Mouse (Mus musculus): Measurements from ENCODE around the gene Ppp1ca.

DNA sequence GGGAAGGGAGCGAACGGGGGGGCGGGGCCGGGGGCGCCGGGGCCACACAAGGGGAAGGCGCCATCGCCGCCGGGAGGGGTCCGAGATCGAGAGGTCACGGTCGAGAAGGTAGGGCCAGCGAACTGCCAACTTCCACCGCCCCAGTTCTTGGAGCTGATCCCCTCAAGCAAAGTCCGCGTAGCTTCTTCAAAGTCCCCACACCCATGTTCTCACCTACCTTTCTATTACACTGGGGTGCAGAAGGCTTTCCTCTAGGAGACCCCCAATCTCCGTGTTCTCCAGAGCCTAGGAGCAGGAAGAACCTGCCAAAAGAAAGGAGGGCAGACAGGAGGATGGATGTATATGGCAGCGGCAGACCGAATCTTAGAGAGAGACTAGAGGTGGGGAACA lies 23.6 kb downstream of the Ppp1ca start:
- TF ChIP-seq CTCF (IDR thresholded peaks at IDR 0.05; ENCODE audit: low read depth, low read length) (no peak), GATA1 (IDR thresholded peaks at IDR 0.05; ENCODE audit: borderline replicate concordance, low read length) (no peak), TAL1 (conservative IDR thresholded peaks at IDR 0.05; ENCODE audit: low read depth, low read length) (no peak), GATA2 (IDR thresholded peaks at IDR 0.05; ENCODE audit: borderline replicate concordance, low read depth, low read length) (no peak)

All from G1E (cell line).